Mouse (Mus musculus) left cerebral cortex, postnatal 36 days (tissue): ENCODE data around the gene Cacna1a. TPM values are rescaled to one million over a fixed set of nuclear protein-coding genes. Genes with fewer than 3 reads are reported as not detected.

Source experiments
- DNase-seq, 2 experiments: peaks; one replicate each; pipeline ENCODE4 v3.0.0; 2021 to 2022; ENCODE audit warnings: low spot score in 2 of 2, mixed read lengths in 1 of 2
- intact Hi-C: fragments of 180-260 bp; cut with DNase I; formaldehyde crosslinking; loops from one replicate; pipeline ENCODE4 v1.15.1; 2025
- total RNA-seq, 2 experiments: library from RNA; stranded (reverse); gene quantifications; 2 replicates each; pipeline ENCODE4 v1.2.3; 2021

The Cacna1a gene
- total RNA-seq, 2 experiments from 2014 or later = 219 to 272 TPM

DNA sequence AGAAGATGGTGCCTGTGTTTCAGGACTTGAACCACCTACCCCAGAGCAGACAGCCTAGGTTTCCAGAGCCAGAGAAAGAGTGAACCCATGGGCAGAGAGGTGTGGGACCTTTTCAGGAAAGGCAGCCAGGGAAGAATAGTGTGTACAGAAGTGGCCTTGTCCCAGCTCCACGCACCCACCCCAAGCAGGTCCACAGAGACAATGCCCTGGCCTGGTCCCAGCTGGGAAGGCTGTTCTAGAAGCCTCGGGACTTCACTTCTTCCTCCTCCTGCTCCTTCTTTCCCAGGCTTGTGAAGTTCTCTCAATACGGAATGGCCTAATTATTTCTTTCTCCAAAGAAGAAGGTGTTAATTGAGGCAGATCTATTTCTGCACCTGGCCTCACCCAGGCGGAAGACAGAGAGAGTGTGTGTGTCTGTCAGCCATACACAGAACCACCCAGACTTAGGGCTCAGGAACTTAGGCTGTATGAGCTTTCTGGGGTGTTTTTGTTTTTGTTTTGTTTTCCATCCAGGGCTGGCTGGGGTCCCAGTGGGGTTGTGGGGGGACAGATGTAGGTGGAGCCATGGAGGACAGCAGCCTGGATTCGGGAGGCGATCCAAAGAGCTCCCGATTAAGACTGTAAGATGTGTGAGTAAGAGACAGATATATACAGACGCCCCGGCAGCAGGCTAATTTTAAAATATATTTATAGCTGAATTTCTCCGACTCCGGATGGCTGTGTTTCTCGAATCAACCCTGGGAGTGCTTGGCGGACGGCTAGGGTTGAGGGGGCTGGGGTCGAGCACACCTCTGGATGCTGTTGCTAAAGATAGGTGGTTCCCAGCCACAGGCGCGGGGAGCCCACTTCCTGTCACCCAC lies 131.8 kb downstream of the Cacna1a start:
- intact Hi-C loops = loop anchor here (5.0 kb wide), 1 partner anchor 103 kb away; no protein-coding TSS in a partner anchor

GRCm38 (mm10) chr8:84520999-84521398 lies 132.8 kb downstream of the Cacna1a start:
- no peak for DNase-seq
- intact Hi-C loops = loop anchor here (5.0 kb wide), 1 partner anchor 104 kb away; no protein-coding TSS in a partner anchor

More for the DNA sequence above, 131.8 kb downstream of the Cacna1a start:
- peak; percentile 81 to 85 for DNase-seq

GRCm38 (mm10) chr8:84528036-84528435 lies 139.8 kb downstream of the Cacna1a start:
- no peak for DNase-seq
- intact Hi-C loops = no loop called here

- DNase-seq = peak; percentile 54 to 70
- intact Hi-C loops = no loop called here
Observed at GRCm38 (mm10) chr8:84529548-84529947, 141.3 kb downstream of the Cacna1a start.

- intact Hi-C loops = no loop called here
- no peak for DNase-seq
Observed at GRCm38 (mm10) chr8:84532725-84533124, 144.5 kb downstream of the Cacna1a start.

DNA sequence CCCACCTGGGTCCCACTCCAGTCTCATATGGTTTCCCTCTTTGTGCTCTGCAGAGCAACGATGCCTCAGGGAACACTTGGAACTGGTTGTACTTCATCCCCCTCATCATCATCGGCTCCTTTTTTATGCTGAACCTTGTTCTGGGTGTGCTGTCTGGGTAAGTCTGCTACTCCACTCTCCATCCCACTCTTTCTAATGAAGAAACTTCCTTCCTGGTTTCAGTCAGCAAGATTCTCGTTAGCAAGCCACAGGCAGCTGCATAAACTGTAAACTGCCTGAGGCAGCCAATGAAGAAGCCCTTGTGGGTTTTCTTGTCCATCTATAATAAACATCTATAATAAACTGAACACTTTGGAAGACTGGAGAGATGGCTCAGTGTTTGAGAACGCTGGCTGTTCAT lies 145.1 kb downstream of the Cacna1a start:
- intact Hi-C loops = no loop called here
- no peak for DNase-seq

- intact Hi-C loops = no loop called here
- DNase-seq = no peak
Observed at GRCm38 (mm10) chr8:84536917-84537316, 148.7 kb downstream of the Cacna1a start.

- no peak for DNase-seq
- intact Hi-C loops = no loop called here
Observed at GRCm38 (mm10) chr8:84539376-84539775, 151.1 kb downstream of the Cacna1a start.

- intact Hi-C loops = no loop called here
- no peak for DNase-seq
Observed at GRCm38 (mm10) chr8:84542481-84542880, 154.2 kb downstream of the Cacna1a start.

DNA sequence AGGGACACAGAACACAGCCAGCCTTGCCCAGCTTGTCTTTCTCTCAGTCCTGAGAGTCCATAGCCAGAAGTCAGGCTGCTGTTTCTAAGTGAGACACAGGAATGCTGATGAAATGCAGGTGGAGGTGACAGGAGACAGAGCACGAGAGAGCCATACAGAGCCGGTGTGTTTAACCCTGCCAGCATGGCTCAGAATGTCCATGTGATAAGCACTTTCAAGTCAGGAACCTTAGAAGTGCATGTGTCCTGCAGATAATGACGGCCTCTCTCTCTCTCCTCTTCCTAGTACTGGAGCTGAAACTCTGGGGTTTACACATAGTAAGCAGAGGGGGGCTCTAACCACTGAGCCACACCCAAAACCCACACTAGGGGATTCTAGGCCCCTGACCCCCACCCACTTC lies 157.3 kb downstream of the Cacna1a start:
- DNase-seq = no peak
- intact Hi-C loops = no loop called here

- intact Hi-C loops = no loop called here
Observed at GRCm38 (mm10) chr8:84552457-84552856, 164.2 kb downstream of the Cacna1a start.

DNA sequence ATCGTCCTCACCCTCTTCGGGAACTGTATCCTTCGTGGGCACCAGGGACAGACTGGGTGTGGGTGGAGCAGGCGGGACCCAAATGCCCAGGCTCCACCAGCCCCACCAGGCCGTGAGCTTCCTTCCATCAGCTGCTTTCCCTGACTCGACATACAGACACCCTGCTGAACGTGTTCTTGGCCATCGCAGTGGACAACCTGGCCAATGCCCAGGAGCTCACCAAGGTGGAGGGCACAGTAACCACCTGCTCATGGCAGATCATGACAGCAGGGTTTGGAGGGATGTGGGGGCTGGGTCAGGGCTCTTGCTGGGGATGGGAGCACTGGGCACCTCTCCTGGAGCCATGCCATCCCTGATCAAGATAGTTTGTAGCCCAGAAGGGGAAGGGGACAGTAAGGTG lies 164.9 kb downstream of the Cacna1a start:
- intact Hi-C loops = no loop called here
- no peak for DNase-seq

More at GRCm38 (mm10) chr8:84552457-84552856, 164.2 kb downstream of the Cacna1a start:
- no peak for DNase-seq

GRCm38 (mm10) chr8:84553617-84554016 lies 165.4 kb downstream of the Cacna1a start:
- DNase-seq = no peak
- intact Hi-C loops = no loop called here

DNA sequence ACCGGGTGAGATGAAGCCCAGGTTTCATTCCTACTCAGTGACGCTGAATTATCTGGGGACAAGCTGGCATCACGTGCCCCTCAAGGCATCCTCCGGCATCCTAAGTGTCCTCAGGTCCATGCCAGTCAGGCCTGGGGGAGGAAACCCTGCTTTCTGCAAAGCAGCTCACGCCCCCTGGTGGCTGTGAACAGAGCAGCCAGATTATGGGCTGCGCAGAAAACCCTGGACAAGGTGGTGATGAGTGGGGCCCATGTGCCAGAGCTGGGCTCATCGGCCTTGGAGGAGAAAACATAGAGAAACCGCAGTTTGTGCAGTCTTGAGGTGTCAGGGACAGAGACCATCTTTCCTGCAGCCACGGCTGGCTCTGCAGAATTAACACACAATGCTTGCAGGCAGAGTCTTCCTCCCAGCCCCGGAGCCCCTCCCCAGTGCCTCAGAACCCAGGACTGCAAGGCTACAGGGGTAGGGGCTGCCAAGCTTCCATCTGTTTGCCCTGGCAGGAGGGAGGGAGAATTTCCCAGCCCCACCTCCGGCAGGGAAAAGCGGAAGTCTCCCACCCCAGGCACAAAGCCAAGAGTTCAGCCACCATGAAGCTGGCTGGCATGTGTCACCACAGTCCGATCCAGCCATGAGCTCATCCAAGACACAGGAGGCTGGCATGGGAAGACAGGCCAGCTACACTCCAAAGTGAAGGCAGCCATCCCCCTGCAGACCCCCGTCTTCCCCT lies 166.2 kb downstream of the Cacna1a start:
- intact Hi-C loops = loop anchor here (5.0 kb wide), 1 partner anchor 192 kb away; no protein-coding TSS in a partner anchor
- peak; percentile 75 to 76 for DNase-seq

GRCm38 (mm10) chr8:84555269-84555668 lies 167.0 kb downstream of the Cacna1a start:
- intact Hi-C loops = loop anchor here (5.0 kb wide), 1 partner anchor 193 kb away; no protein-coding TSS in a partner anchor
- DNase-seq = no peak

- no peak for DNase-seq
- intact Hi-C loops = loop anchor here (5.0 kb wide), 1 partner anchor 196 kb away; no protein-coding TSS in a partner anchor
Observed at GRCm38 (mm10) chr8:84557936-84558335, 169.7 kb downstream of the Cacna1a start.

- intact Hi-C loops = loop anchor here (5.0 kb wide), 1 partner anchor 197 kb away; no protein-coding TSS in a partner anchor
- peak in 1 of 2 experiments; percentile 51 for DNase-seq
Observed at GRCm38 (mm10) chr8:84559121-84559604, 170.9 kb downstream of the Cacna1a start.

DNA sequence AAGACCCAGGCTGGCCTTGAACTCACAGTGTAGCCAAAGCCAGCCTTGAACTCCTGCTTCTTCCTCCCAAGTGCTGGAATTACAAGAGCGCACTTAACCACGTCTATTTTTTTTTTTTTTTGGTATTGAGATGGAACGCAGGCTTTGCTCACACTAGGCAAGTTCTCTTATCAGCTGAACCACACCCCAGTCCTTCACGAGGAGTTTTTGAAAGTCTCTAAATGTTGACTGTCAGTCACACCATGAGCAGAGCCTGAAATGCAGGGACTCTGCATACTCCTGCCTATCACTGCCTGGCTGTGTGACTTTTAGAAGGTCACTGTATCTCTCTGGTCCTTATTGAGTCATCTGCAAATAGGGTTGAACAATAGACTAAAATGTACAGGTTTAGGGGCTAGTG lies 173.5 kb downstream of the Cacna1a start:
- DNase-seq = no peak
- intact Hi-C loops = loop anchor here (10.0 kb wide), 1 partner anchor 267 kb away; no protein-coding TSS in a partner anchor

- intact Hi-C loops = loop anchor here (10.0 kb wide), 1 partner anchor 269 kb away; no protein-coding TSS in a partner anchor
- DNase-seq = no peak
Observed at GRCm38 (mm10) chr8:84564042-84564441, 175.8 kb downstream of the Cacna1a start.
